Mouse (Mus musculus) myocyte (in vitro differentiated cells): Measurements from ENCODE around the gene Dennd2c.

Experiments used
- CEBPB ChIP-seq: IDR thresholded peaks from 2 replicates; pipeline ENCODE4 v1.6.1; 2011; ENCODE audit warnings: mild to moderate bottlenecking, moderate library complexity; ENCODE audit not compliant: poor library complexity, insufficient read depth, severe bottlenecking
- E2F4 ChIP-seq: IDR thresholded peaks from one replicate; pipeline ENCODE4 v1.6.1; 2011; ENCODE audit warnings: mild to moderate bottlenecking, control low read depth, moderate library complexity; ENCODE audit not compliant: insufficient read depth
- MAX ChIP-seq: IDR thresholded peaks from one replicate; pipeline ENCODE4 v1.6.1; 2011; ENCODE audit warnings: low read depth, mild to moderate bottlenecking, control low read depth
- MYOD1 ChIP-seq, 3 experiments: IDR thresholded peaks; one replicate each; pipeline ENCODE4 v1.6.1; 2011; ENCODE audit warnings: control low read depth in 2 of 3, low read depth in 2 of 3, mild to moderate bottlenecking in 2 of 3, moderate library complexity in 1 of 3; ENCODE audit not compliant: insufficient read length in 2 of 3, control insufficient read depth in 1 of 3
- MYOG ChIP-seq, 3 experiments: IDR thresholded peaks; one replicate each; pipeline ENCODE4 v1.6.1; 2011; ENCODE audit warnings: control low read depth in 2 of 3, low read depth in 2 of 3, mild to moderate bottlenecking in 2 of 3; ENCODE audit not compliant: insufficient read length in 2 of 3, control insufficient read depth in 1 of 3, insufficient read depth in 1 of 3
- POLR2A ChIP-seq: IDR thresholded peaks from one replicate; pipeline ENCODE4 v1.6.1; 2011; ENCODE audit warnings: low read depth, mild to moderate bottlenecking, control low read depth, moderate library complexity; ENCODE audit not compliant: insufficient read length
- POLR2AphosphoS2 ChIP-seq: IDR thresholded peaks from one replicate; pipeline ENCODE4 v1.6.1; 2011; ENCODE audit warnings: low read depth, control low read depth; ENCODE audit not compliant: insufficient read length
- REST ChIP-seq: IDR thresholded peaks from one replicate; pipeline ENCODE4 v1.6.1; 2011; ENCODE audit warnings: mild to moderate bottlenecking, control low read depth, moderate library complexity; ENCODE audit not compliant: insufficient read depth, insufficient read length
- TCF12 ChIP-seq: IDR thresholded peaks from one replicate; pipeline ENCODE4 v1.6.1; 2011; ENCODE audit warnings: mild to moderate bottlenecking, control low read depth; ENCODE audit not compliant: poor library complexity, insufficient read depth, severe bottlenecking
- TCF3 ChIP-seq: IDR thresholded peaks from one replicate; pipeline ENCODE4 v1.6.1; 2011; ENCODE audit warnings: low read depth, control low read depth; ENCODE audit not compliant: insufficient read length
- USF1 ChIP-seq: IDR thresholded peaks from one replicate; pipeline ENCODE4 v1.6.1; 2011; ENCODE audit warnings: low read depth, mild to moderate bottlenecking, control low read depth, moderate library complexity

DNA sequence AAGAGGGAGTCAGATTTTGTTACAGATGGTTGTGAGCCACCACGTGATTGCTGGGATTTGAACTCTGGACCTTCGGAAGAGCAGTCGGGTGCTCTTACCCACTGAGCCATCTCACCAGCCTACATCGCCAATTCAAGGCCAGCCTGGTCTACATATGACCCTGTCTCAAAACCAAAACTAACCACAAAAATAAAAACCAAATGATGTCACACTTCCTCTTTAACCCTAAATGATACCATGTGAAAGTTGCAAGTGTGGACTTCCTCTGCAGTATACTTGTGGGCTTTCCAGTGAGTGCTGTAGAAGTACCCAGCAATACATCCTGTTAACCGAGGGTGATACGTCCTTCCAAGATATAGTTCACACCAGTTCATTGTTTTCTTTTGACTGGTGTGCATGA lies 104.0 kb downstream of the Dennd2c start:
- TF ChIP-seq POLR2A, result no peak
- no peak for TF ChIP-seq USF1
- no peak for TF ChIP-seq MAX
- no peak for TF ChIP-seq POLR2AphosphoS2
- TF ChIP-seq MYOG (IDR thresholded peaks at IDR 0.05; ENCODE audit: control insufficient read depth in 1 of 3, insufficient read depth in 1 of 3, insufficient read length in 2 of 3, low read depth in 2 of 3), result no peak
- TF ChIP-seq MYOD1 (IDR thresholded peaks at IDR 0.05; ENCODE audit: control insufficient read depth in 1 of 3, insufficient read length in 2 of 3, low read depth in 2 of 3), result no peak
- no peak for TF ChIP-seq E2F4
- no peak for TF ChIP-seq CEBPB
- no peak for TF ChIP-seq TCF12
- no peak for TF ChIP-seq TCF3
- TF ChIP-seq REST, result no peak
